In the genomic region with DNA sequence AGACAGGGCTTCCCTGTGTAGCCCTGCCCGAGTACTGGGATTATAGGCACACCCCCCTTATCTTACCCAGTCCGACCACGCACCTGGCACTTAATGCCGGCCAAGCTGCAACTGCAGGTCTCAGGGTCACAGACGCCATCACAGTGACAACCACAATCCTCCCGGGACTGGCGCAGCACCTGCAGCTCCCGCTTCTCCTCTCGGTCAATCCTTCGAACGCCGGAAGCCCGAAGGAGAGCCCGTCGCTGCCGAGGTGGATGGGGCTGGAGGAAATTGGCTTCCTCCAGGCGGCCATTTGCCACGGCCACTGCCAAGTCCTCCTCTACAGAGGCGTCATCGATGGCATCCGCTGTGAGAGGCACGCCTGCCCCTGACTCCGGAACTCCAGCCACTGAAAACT, we compare ENCODE assay signal across 18 mouse cellular contexts. TPM values are rescaled to one million over a fixed set of nuclear protein-coding genes. Genes with fewer than 3 reads are reported as not detected.
DNase-seq lines count a peak whose midpoint lies in the region; ATAC-seq and TF ChIP-seq lines count a peak whose summit lies in the region.
"Had no signal": no experiment of that assay in that cellular context is flagged by ENCODE, and none has a peak within 500 bp of the region (broad histone marks: within the 10 kb centered on the region; RNA-seq: fewer than 3 reads in every experiment).

No protein-coding gene starts in this region.

- no peaks in the 10 kb centered on the region for H3K27me3 ChIP-seq in hindbrain, embryonic 15.5 days
- no peaks in the 10 kb centered on the region for H3K27me3 ChIP-seq in hindbrain, embryonic 10.5 days (ENCODE audit: insufficient read depth, poor library complexity, severe bottlenecking)
- H3K27me3 ChIP-seq in testis, adult 2 months (ENCODE audit: control insufficient read depth, insufficient read depth, low read length): no peaks in the 10 kb centered on the region
- no peaks in the 10 kb centered on the region for H3K27me3 ChIP-seq in forebrain, embryonic 13.5 days
- H3K27me3 ChIP-seq: embryonic facial prominence, embryonic 13.5 days; forebrain, embryonic 12.5 days; heart, embryonic 15.5 days had no signal

- WGBS in hindbrain, embryonic 15.5 days: 88% methylated on average over 23 of the region's 23 CpGs
- WGBS in hindbrain, embryonic 10.5 days: 95% methylated on average over 23 of the region's 23 CpGs
- WGBS in forebrain, embryonic 13.5 days: 95% methylated on average over 23 of the region's 23 CpGs

- no peak for TF ChIP-seq CTCF in testis, adult 2 months (IDR thresholded peaks at IDR 0.05; ENCODE audit: control insufficient read depth, insufficient read depth, insufficient replicate concordance, low read depth, low read length)

- no peak overlapping the region for H3K9ac ChIP-seq in hindbrain, embryonic 15.5 days
- H3K9ac ChIP-seq in forebrain, embryonic 13.5 days: no peak overlapping the region; the same call in 1 of the 2 replicates
- H3K9ac ChIP-seq: embryonic facial prominence, embryonic 13.5 days; forebrain, embryonic 12.5 days; forebrain, postnatal 0 days; heart, embryonic 15.5 days had no signal

- H3K27ac ChIP-seq in hindbrain, embryonic 15.5 days (replicated peaks): 0 out of 2 replicates have a peak overlapping the region, but pooled peaks have one; percentile 18
- H3K27ac ChIP-seq in hindbrain, embryonic 10.5 days: no peak overlapping the region
- peak overlapping the region; percentile 91 for H3K27ac ChIP-seq in testis, adult 2 months (ENCODE audit: control insufficient read depth, insufficient read depth, low read depth, low read length)
- no peak overlapping the region for H3K27ac ChIP-seq in forebrain, embryonic 13.5 days
- H3K27ac ChIP-seq: embryonic facial prominence, embryonic 13.5 days; forebrain, embryonic 12.5 days; heart, embryonic 15.5 days had no signal

- H3K4me1 ChIP-seq in hindbrain, embryonic 15.5 days (replicated peaks): peaks cover 44% of the 10 kb centered on the region
- peaks cover 35% of the 10 kb centered on the region for H3K4me1 ChIP-seq in hindbrain, embryonic 10.5 days (replicated peaks)
- H3K4me1 ChIP-seq in testis, adult 2 months (ENCODE audit: control insufficient read depth, insufficient read depth, low read length): peaks cover 20% of the 10 kb centered on the region
- H3K4me1 ChIP-seq in forebrain, embryonic 13.5 days: peaks cover 40% of the 10 kb centered on the region

- ATAC-seq in hindbrain, embryonic 15.5 days (ENCODE audit: low FRiP score, low read depth): no peak
- ATAC-seq in forebrain, embryonic 13.5 days: no peak
- ATAC-seq: forebrain, postnatal 0 days; hindbrain, embryonic 16.5 days had no signal

- no peak for TF ChIP-seq POLR2A in testis, adult 2 months (IDR thresholded peaks at IDR 0.05; ENCODE audit: control insufficient read depth, low read depth, low read length)

- no peaks in the 10 kb centered on the region for H3K9me3 ChIP-seq in hindbrain, embryonic 15.5 days
- no peaks in the 10 kb centered on the region for H3K9me3 ChIP-seq in hindbrain, embryonic 10.5 days
- no peaks in the 10 kb centered on the region for H3K9me3 ChIP-seq in forebrain, embryonic 13.5 days (replicated peaks)
- H3K9me3 ChIP-seq: embryonic facial prominence, embryonic 13.5 days; forebrain, embryonic 12.5 days; heart, embryonic 15.5 days had no signal

- DNase-seq in cerebellum, postnatal 10 days: peak; percentile 76 to 79
- no peak for DNase-seq in cerebellum, adult 9-10 months
- no peak for DNase-seq in hindbrain, embryonic 10.5 days (ENCODE audit: low spot score)
- DNase-seq in testis, postnatal 14 days (ENCODE audit: low spot score): no peak
- DNase-seq: forebrain, postnatal 0 days; kidney, adult 11 months; kidney, adult 9 months had no signal

- no peaks in the 10 kb centered on the region for H3K36me3 ChIP-seq in hindbrain, embryonic 15.5 days
- H3K36me3 ChIP-seq in hindbrain, embryonic 10.5 days: peaks cover 40% of the 10 kb centered on the region
- no peaks in the 10 kb centered on the region for H3K36me3 ChIP-seq in testis, adult 2 months (ENCODE audit: control insufficient read depth, insufficient read depth, low read length)
- H3K36me3 ChIP-seq in forebrain, embryonic 13.5 days (ENCODE audit: poor library complexity, severe bottlenecking): 0 out of 2 replicates have a peak, but pooled peaks cover 6% of the 10 kb centered on the region

- H3K4me2 ChIP-seq in hindbrain, embryonic 15.5 days: no peak overlapping the region
- no peak overlapping the region for H3K4me2 ChIP-seq in forebrain, embryonic 13.5 days
- H3K4me2 ChIP-seq: embryonic facial prominence, embryonic 13.5 days; forebrain, embryonic 12.5 days; heart, embryonic 11.5 days; heart, embryonic 15.5 days had no signal

- H3K4me3 ChIP-seq in hindbrain, embryonic 15.5 days: no peak overlapping the region
- H3K4me3 ChIP-seq in hindbrain, embryonic 10.5 days: no peak overlapping the region
- H3K4me3 ChIP-seq in testis, adult 2 months (ENCODE audit: control insufficient read depth, low read depth, low read length): peak overlapping the region; percentile 84
- H3K4me3 ChIP-seq in forebrain, embryonic 13.5 days: no peak overlapping the region
- H3K4me3 ChIP-seq: embryonic facial prominence, embryonic 13.5 days; forebrain, embryonic 12.5 days; heart, adult 2 months; heart, embryonic 15.5 days had no signal

RNA-seq across cellular contexts. Expression of a gene that starts 11.2 kb away (rescaled TPM):
- polyA plus RNA-seq in hindbrain, embryonic 15.5 days (2015; fragmentation: Nextera tagmentation; extraction: Ambion mirVana): 1.6 and 1.7 TPM in 2 replicates
- 3.5 and 4.6 TPM in 2 replicates for polyA plus RNA-seq in hindbrain, embryonic 10.5 days (2016; fragmentation: Nextera tagmentation; extraction: Ambion mirVana)
- polyA plus RNA-seq in testis, adult 2 months (2012; rRNA removed): 99.8 and 99.9 TPM in 2 replicates
- 1.3 and 1.5 TPM in 2 replicates for polyA plus RNA-seq in forebrain, embryonic 13.5 days (2015; fragmentation: Nextera tagmentation; extraction: Ambion mirVana)

RNA-seq across cellular contexts. Expression of a gene that starts 35.9 kb away (rescaled TPM):
- polyA plus RNA-seq in hindbrain, embryonic 15.5 days (2015; fragmentation: Nextera tagmentation; extraction: Ambion mirVana): 1.2 and 1.5 TPM in 2 replicates
- 0.71 and 1.4 TPM in 2 replicates for polyA plus RNA-seq in hindbrain, embryonic 10.5 days (2016; fragmentation: Nextera tagmentation; extraction: Ambion mirVana)
- polyA plus RNA-seq in testis, adult 2 months (2012; rRNA removed): 66.1 and 68.7 TPM in 2 replicates
- 0.32 and 0.54 TPM in 2 replicates for polyA plus RNA-seq in forebrain, embryonic 13.5 days (2015; fragmentation: Nextera tagmentation; extraction: Ambion mirVana)

RNA-seq across cellular contexts. Expression of a gene that starts 35.9 kb away (rescaled TPM):
- 25.8 and 28.9 TPM in 2 replicates for polyA plus RNA-seq in hindbrain, embryonic 15.5 days (2015; fragmentation: Nextera tagmentation; extraction: Ambion mirVana)
- polyA plus RNA-seq in hindbrain, embryonic 10.5 days (2016; fragmentation: Nextera tagmentation; extraction: Ambion mirVana): 27.8 and 29.6 TPM in 2 replicates
- 11.5 and 14.1 TPM in 2 replicates for polyA plus RNA-seq in testis, adult 2 months (2012; rRNA removed)
- polyA plus RNA-seq in forebrain, embryonic 13.5 days (2015; fragmentation: Nextera tagmentation; extraction: Ambion mirVana): 20.0 and 22.9 TPM in 2 replicates

RNA-seq across cellular contexts. Expression of a gene that starts 50.1 kb away (rescaled TPM):
- polyA plus RNA-seq in hindbrain, embryonic 15.5 days (2015; fragmentation: Nextera tagmentation; extraction: Ambion mirVana): not detected in 2 replicates
- 0.05 and 0.44 TPM in 2 replicates for polyA plus RNA-seq in hindbrain, embryonic 10.5 days (2016; fragmentation: Nextera tagmentation; extraction: Ambion mirVana)
- 0.67 and 0.90 TPM in 2 replicates for polyA plus RNA-seq in testis, adult 2 months (2012; rRNA removed)
- not detected in 2 replicates for polyA plus RNA-seq in forebrain, embryonic 13.5 days (2015; fragmentation: Nextera tagmentation; extraction: Ambion mirVana)
- polyA plus RNA-seq: brain, embryonic 14.5 days; forebrain, postnatal 0 days; hindbrain, embryonic 16.5 days; intestine, embryonic 14.5 days had no signal

Comparison
In these comparisons a context has a peak if more than half of its experiments do, and no peak if none do; other contexts are left out.
1. DNase-seq: peak in cerebellum, postnatal 10 days (2 of 2); none in cerebellum, adult 9-10 months (single experiment), hindbrain, embryonic 10.5 days (single experiment) and testis, postnatal 14 days (single experiment).
2. H3K27ac ChIP-seq: peak in hindbrain, embryonic 15.5 days (single experiment) and testis, adult 2 months (single experiment); none in hindbrain, embryonic 10.5 days (single experiment) and forebrain, embryonic 13.5 days (single experiment).
3. RNA of a gene that starts 11.2 kb away (polyA plus RNA-seq): 99.8 to 99.9 TPM in testis, adult 2 months; 3.5 to 4.6 TPM in hindbrain, embryonic 10.5 days, 1.6 to 1.7 TPM in hindbrain, embryonic 15.5 days and 1.3 to 1.5 TPM in forebrain, embryonic 13.5 days; every median in the first group is over 10 times any median in the second.
4. RNA of a gene that starts 35.9 kb away (polyA plus RNA-seq): 66.1 to 68.7 TPM in testis, adult 2 months; 1.2 to 1.5 TPM in hindbrain, embryonic 15.5 days, 0.71 to 1.4 TPM in hindbrain, embryonic 10.5 days and 0.32 to 0.54 TPM in forebrain, embryonic 13.5 days; every median in the first group is over 10 times any median in the second.